Mouse (Mus musculus) hindbrain, embryonic 14.5 days (tissue): ENCODE data around the gene Rnf5. TPM values are rescaled to one million over a fixed set of nuclear protein-coding genes. Genes with fewer than 3 reads are reported as not detected.
A peak's percentile ranks its signal among the peaks of the same experiment; 100 is the strongest.

Experiments
- ATAC-seq: fragments of 200-750 bp; cut with Nextera tagmentation; 2 replicates; pipeline ENCODE4 v1.8.0; 2017; ENCODE audit warnings: moderate number of reproducible peaks, mild to moderate bottlenecking, moderate TSS enrichment, moderate library complexity; ENCODE audit not compliant: low FRiP score
- DNase-seq: peaks from one replicate; pipeline ENCODE4 v3.0.0-alpha.2; 2015; ENCODE audit warnings: low spot score
- H3K27ac ChIP-seq: fragments of 300-500 bp; sonication (generic); 2 replicates; pipeline ENCODE4 v1.5.1; 2014; ENCODE audit warnings: mild to moderate bottlenecking, moderate library complexity
- H3K27me3 ChIP-seq: fragments of 300-500 bp; sonication (generic); 2 replicates; pipeline ENCODE4 v1.6.1; 2014; ENCODE audit warnings: mild to moderate bottlenecking, low read length, mixed read lengths; ENCODE audit not compliant: control insufficient read depth, insufficient read depth
- H3K36me3 ChIP-seq: fragments of 300-500 bp; sonication (generic); replicated peaks from 2 replicates; pipeline ENCODE4 v1.6.1; 2014; ENCODE audit not compliant: control insufficient read depth, insufficient read depth
- H3K4me1 ChIP-seq: fragments of 300-500 bp; sonication (generic); replicated peaks from 2 replicates; pipeline ENCODE4 v1.6.1; 2014; ENCODE audit warnings: antibody characterized with exemption, low read length, mixed read lengths; ENCODE audit not compliant: control insufficient read depth, insufficient read depth
- H3K4me2 ChIP-seq: fragments of 300-500 bp; sonication (generic); replicated peaks from 2 replicates; pipeline ENCODE4 v1.6.1; 2014; ENCODE audit warnings: mild to moderate bottlenecking, moderate library complexity
- H3K4me3 ChIP-seq: fragments of 300-500 bp; sonication (generic); replicated peaks from 2 replicates; pipeline ENCODE4 v1.5.1; 2014; ENCODE audit warnings: mild to moderate bottlenecking, low read length
- H3K9ac ChIP-seq: fragments of 300-500 bp; sonication (generic); 2 replicates; pipeline ENCODE4 v1.6.1; 2014
- H3K9me3 ChIP-seq: fragments of 300-500 bp; sonication (generic); 2 replicates; pipeline ENCODE4 v1.6.1; 2016; ENCODE audit warnings: low read length; ENCODE audit not compliant: control insufficient read depth
- WGBS: fragments of 180-500 bp; shearing (Covaris S2); extraction: QIAGEN DNeasy Blood & Tissue Kit; methylation state at CpG from one replicate; pipeline ENCODE4 v1.1.7; 2014; 5-methylcytosine and 5-hydroxymethylcytosine counted together
- polyA plus RNA-seq: library from polyadenylated mRNA; unstranded; fragments of >200 nt; fragmentation: Nextera tagmentation; extraction: Ambion mirVana; gene quantifications from 2 replicates; pipeline ENCODE4 v1.2.1, GENCODE M21; 2014

The Rnf5 gene
- polyA plus RNA-seq, 1 experiment from 2014 or later, result 211 TPM

GRCm38 (mm10) chr17:34645831-34646511, 42.5 kb upstream of the Rnf5 start:
- H3K4me2 ChIP-seq, result peak overlapping the region; percentile 82
- ATAC-seq (no peak), DNase-seq (no peak)
- H3K27me3 ChIP-seq, result no peaks in the 10 kb centered on the region
- H3K36me3 ChIP-seq, result peaks cover 26% of the 10 kb centered on the region
- H3K27ac ChIP-seq, result no peak overlapping the region
- H3K4me3 ChIP-seq, result no peak overlapping the region
- no peak overlapping the region for H3K9ac ChIP-seq
- no peaks in the 10 kb centered on the region for H3K9me3 ChIP-seq
- H3K4me1 ChIP-seq, result peaks cover 26% of the 10 kb centered on the region
- WGBS, result 81% methylated on average over 30 of the region's 30 CpGs

GRCm38 (mm10) chr17:34645256-34645829, 41.9 kb upstream of the Rnf5 start:
- no peaks in the 10 kb centered on the region for H3K27me3 ChIP-seq
- H3K9me3 ChIP-seq, result no peaks in the 10 kb centered on the region
- H3K4me1 ChIP-seq, result peaks cover 26% of the 10 kb centered on the region
- H3K4me2 ChIP-seq, result peak overlapping the region; percentile 82
- no peak for ATAC-seq
- WGBS, result 52% methylated on average over 10 of the region's 10 CpGs
- no peak for DNase-seq
- H3K9ac ChIP-seq, result peak overlapping the region; percentile 79
- peaks cover 20% of the 10 kb centered on the region for H3K36me3 ChIP-seq
- H3K4me3 ChIP-seq, result peak overlapping the region; percentile 58
- H3K27ac ChIP-seq, result peak overlapping the region; percentile 72

GRCm38 (mm10) chr17:34644608-34645007, 41.1 kb upstream of the Rnf5 start, which contains the start of gene Fkbpl:
TSS of gene Fkbpl (plus strand) at chr17:34644764.
- H3K27me3 ChIP-seq, result no peaks in the 10 kb centered on the region
- H3K36me3 ChIP-seq, result peaks cover 13% of the 10 kb centered on the region
- DNase-seq (peak; percentile 99), ATAC-seq (peak; percentile 86)
- under 1% methylated on average over 16 of the region's 16 CpGs for WGBS
- H3K9ac ChIP-seq, result peak within 1 kb of the TSS; percentile 79
- peak within 1 kb of the TSS; percentile 82 for H3K4me2 ChIP-seq
- peak within 1 kb of the TSS; percentile 72 for H3K27ac ChIP-seq
- peak within 1 kb of the TSS; percentile 58 for H3K4me3 ChIP-seq
- H3K4me1 ChIP-seq, result peaks cover 26% of the 10 kb centered on the region
- no peaks in the 10 kb centered on the region for H3K9me3 ChIP-seq

GRCm38 (mm10) chr17:34643944-34644343, 40.5 kb upstream of the Rnf5 start:
- no peak for ATAC-seq
- Histone ChIP-seq H3K27ac (peak overlapping the region; percentile 72; the same call in 1 of the 2 replicates), H3K4me3 (no peak overlapping the region), H3K9ac (no peak overlapping the region), H3K4me1 (peaks cover 26% of the 10 kb centered on the region), H3K36me3 (peaks cover 6% of the 10 kb centered on the region), H3K27me3 (no peaks in the 10 kb centered on the region), H3K4me2 (peak overlapping the region; percentile 82; the same call in 1 of the 2 replicates), H3K9me3 (no peaks in the 10 kb centered on the region)
- WGBS, result 85% methylated on average over 10 of the region's 10 CpGs
- no peak for DNase-seq

GRCm38 (mm10) chr17:34643379-34643778, 39.9 kb upstream of the Rnf5 start:
- ATAC-seq (no peak), DNase-seq (no peak)
- Histone ChIP-seq H3K4me3 (no peak overlapping the region), H3K9me3 (no peaks in the 10 kb centered on the region), H3K9ac (no peak overlapping the region), H3K27me3 (no peaks in the 10 kb centered on the region), H3K4me1 (peaks cover 24% of the 10 kb centered on the region), H3K27ac (no peak overlapping the region), H3K4me2 (no peak overlapping the region), H3K36me3 (0 out of 2 replicates have a peak, but pooled peaks cover under 1% of the 10 kb centered on the region)
- 98% methylated on average over 4 of the region's 4 CpGs for WGBS

GRCm38 (mm10) chr17:34641945-34642344, 38.5 kb upstream of the Rnf5 start:
- no peaks in the 10 kb centered on the region for H3K36me3 ChIP-seq
- H3K9me3 ChIP-seq, result no peaks in the 10 kb centered on the region
- H3K27me3 ChIP-seq, result no peaks in the 10 kb centered on the region
- no peak overlapping the region for H3K4me3 ChIP-seq
- 90% methylated on average over 3 of the region's 3 CpGs for WGBS
- peak overlapping the region; percentile 49; the same call in 1 of the 2 replicates for H3K27ac ChIP-seq
- H3K4me1 ChIP-seq, result peaks cover 13% of the 10 kb centered on the region
- no peak for DNase-seq
- H3K4me2 ChIP-seq, result no peak overlapping the region
- no peak for ATAC-seq
- H3K9ac ChIP-seq, result no peak overlapping the region

- Histone ChIP-seq H3K36me3 (no peaks in the 10 kb centered on the region), H3K9me3 (no peaks in the 10 kb centered on the region), H3K4me1 (peaks cover 11% of the 10 kb centered on the region), H3K4me3 (no peak overlapping the region), H3K9ac (no peak overlapping the region), H3K27ac (peak overlapping the region; percentile 49), H3K4me2 (no peak overlapping the region; the same call in 1 of the 2 replicates), H3K27me3 (no peaks in the 10 kb centered on the region)
- DNase-seq (no peak), ATAC-seq (0 out of 2 replicates have a peak, but pooled peaks have one; percentile 35)
- WGBS, result 16% methylated on average over 11 of the region's 11 CpGs
Observed at GRCm38 (mm10) chr17:34640778-34641601, 37.5 kb upstream of the Rnf5 start.

- Histone ChIP-seq H3K9me3 (no peaks in the 10 kb centered on the region), H3K4me2 (no peak overlapping the region), H3K4me3 (no peak overlapping the region), H3K4me1 (no peaks in the 10 kb centered on the region), H3K27ac (no peak overlapping the region), H3K9ac (no peak overlapping the region), H3K27me3 (no peaks in the 10 kb centered on the region), H3K36me3 (no peaks in the 10 kb centered on the region)
- ATAC-seq, result no peak
- DNase-seq, result no peak
- 82% methylated on average over 7 of the region's 7 CpGs for WGBS
Observed at GRCm38 (mm10) chr17:34639461-34640255, 36.2 kb upstream of the Rnf5 start.
